Mouse (Mus musculus) layer of hippocampus, postnatal 36 days (tissue): ENCODE results near the gene Bri3. TPM values are rescaled to one million over a fixed set of nuclear protein-coding genes. Genes with fewer than 3 reads are reported as not detected.

ENCODE experiments used
- DNase-seq, 2 experiments: peaks; one replicate each; pipeline ENCODE4 v3.0.0; 2022
- total RNA-seq, 2 experiments: library from RNA; stranded (reverse); gene quantifications; 2 replicates each; pipeline ENCODE4 v1.2.3; 2021

Bri3 gene
- total RNA-seq, 2 experiments from 2014 or later, result 61.9 to 63.7 TPM

DNA sequence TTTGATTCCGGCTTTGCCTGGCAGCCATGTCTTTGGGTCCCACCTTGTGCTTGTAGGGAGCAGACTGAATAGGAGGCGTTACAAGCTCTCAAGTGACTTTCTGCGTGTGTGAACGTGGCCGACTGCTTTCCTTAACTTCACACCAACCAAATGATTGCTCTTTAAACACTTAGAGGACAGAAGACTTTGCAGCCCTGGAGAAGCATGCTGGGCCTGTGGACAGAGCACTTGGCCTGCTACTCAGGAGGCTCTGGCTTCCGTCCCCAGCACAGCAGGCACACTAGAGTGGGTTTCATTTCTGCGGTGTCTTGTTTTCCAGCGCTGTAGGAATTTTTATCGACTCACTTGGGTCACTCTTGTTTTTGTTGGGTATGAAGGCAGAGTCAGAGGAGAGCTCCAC lies 18.8 kb downstream of the Bri3 start:
- no peak for DNase-seq

- no peak for DNase-seq
These were observed 19.3 kb downstream of the Bri3 start for GRCm38 (mm10) chr5:144263496-144263895.

GRCm38 (mm10) chr5:144267535-144268241 lies 23.5 kb downstream of the Bri3 start:
- DNase-seq, result no peak

- no peak for DNase-seq
These were observed 25.7 kb downstream of the Bri3 start for GRCm38 (mm10) chr5:144269926-144270325.

DNA sequence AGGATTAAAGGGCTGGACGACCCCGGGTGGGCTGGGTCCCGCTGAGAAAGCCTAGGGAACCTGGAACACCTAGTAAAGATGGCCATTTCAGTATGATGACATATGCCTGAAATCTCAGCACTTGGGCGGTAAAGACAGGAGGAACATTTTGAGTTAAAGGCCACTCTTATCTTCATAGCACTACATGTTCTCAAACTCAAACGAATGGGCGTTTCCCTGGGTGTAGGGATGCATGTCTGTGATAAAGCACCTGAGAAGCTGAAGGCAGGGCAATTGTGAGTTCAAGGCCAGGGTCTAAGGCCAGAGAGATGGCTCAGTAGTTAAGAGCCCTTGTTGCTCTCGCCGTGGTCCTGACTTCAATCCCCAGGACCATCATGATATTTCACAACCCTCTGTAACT lies 26.2 kb downstream of the Bri3 start:
- DNase-seq, result no peak

- no peak for DNase-seq
These were observed 26.9 kb downstream of the Bri3 start for GRCm38 (mm10) chr5:144271118-144271517.

DNA sequence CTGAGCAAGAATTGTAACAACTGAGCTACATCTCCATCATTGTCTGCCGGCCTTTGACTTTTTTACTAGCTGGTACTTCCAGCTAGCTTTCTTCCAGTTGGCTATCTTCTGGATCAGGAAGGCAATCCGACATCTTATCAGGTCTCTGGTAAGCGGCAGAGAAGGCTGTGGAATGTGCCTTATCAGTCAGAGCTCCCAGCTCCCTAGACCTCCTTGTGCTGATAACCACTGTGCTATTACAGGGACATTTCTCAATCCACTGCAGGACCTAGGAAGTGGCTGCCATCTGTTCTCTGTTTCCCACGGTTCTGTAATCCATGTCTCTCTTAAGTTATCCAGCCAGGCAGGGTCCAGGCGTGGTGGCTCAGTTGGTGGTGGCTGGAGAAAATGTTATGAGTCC lies 27.5 kb downstream of the Bri3 start:
- DNase-seq, result no peak

DNA sequence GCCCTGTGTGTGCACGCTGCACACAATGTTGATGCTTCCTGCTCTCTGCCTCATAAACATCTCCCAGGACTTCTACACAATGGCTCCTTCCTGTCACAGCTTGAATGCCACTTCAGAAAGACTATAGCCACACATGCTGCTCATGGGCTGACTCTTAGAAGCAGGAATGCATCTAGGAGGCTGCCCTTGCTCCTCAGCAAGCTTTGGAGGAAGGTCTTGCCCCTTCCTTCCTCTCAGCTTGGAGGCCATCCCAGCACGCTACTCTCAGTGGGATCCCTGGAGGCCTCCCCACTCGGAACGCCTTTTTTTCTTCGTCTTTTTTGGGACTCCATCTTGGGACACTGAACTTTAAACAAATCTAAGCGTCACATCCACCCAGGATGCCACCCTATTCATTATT lies 30.7 kb downstream of the Bri3 start:
- DNase-seq, result no peak

GRCm38 (mm10) chr5:144276898-144277630 lies 32.8 kb downstream of the Bri3 start:
- DNase-seq, result no peak

DNA sequence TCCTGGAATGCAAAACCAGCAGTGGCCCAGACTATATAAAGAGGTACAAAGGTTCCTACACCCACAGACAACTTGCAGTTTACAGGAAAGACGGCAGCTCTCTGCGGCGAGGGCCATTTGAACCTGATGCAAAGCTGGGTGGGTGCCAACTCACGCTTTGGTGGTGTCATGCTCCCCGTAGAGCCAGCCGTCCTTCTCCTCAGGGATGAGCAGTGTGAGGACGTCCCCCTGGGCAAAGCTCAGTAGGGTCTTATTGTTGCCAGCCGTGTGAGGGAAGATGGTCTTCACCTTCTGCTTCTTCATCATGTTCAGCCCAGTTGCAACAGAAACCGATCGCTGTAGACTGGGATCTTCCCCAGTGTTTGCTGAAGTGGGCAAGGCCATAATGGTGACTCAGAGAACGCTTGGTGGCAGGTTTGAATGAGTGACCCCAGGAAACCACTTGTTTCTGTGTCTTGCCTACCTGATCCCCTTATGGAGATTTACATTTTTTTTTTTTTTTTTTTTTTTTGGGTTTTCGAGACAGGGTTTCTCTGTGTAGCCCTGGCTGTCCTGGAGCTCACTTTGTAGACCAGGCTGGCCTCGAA lies 34.2 kb downstream of the Bri3 start:
- DNase-seq, result no peak

DNA sequence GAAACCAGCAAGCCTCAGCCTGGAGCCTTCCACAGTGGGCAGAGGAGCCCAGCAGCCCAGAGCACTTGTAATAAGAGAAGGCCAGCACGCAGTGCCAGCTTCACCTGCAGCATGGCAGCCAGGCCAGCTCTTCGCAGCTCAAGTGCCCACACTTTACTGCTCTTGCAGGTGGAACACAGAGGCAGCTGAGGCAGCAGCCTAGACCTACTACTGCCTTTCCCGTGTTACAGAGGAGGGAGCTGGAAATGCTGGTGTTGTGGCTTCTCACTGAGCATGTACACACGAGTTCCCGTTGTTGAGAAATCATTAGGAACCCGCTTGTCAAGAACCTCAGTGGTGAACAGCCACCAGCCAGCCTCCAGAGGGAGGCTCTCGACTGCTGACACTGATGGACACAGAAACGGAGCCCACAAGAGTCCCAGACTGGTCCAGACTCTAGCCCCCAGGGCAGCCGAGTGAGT lies 34.9 kb downstream of the Bri3 start:
- no peak for DNase-seq

- DNase-seq, result no peak
These were observed 35.7 kb downstream of the Bri3 start for GRCm38 (mm10) chr5:144279926-144280325.

DNA sequence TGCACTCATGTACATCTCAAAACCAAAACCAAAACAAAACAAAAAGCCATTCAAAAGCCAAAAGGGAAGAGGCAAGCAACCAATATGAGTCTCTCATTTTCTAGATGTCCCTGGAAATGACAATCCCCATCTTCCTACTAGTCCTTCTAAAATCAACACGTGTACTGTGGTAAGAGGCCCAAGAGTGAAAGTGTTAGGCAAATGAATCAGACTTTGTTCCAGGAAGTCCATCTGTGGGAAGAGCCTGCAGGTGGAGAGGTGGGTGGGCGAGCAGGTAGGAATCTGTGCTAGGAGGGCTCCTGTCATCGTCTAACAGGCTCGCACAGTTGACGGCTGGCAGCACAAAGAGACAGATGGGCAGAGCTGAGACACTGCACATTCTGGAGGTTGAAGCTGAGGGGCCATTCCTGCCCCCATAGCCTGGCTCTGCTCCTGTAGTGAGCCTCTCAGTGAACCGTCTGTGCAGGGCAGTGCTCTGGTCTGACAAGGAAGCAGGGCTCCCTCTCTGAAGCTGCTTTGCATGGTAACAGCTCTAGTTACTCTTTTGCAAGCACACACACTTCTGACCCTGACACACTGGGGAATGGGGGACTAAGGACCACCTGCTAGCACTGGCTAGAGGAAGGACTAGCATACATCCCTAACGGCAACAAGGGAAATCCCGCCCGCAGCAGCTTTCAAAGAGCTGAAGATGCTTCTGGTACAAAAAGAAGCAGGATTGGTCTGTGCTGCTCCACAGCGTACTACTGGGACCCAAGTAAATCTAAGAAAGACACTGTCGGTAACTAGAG lies 38.4 kb downstream of the Bri3 start:
- no peak for DNase-seq

DNA sequence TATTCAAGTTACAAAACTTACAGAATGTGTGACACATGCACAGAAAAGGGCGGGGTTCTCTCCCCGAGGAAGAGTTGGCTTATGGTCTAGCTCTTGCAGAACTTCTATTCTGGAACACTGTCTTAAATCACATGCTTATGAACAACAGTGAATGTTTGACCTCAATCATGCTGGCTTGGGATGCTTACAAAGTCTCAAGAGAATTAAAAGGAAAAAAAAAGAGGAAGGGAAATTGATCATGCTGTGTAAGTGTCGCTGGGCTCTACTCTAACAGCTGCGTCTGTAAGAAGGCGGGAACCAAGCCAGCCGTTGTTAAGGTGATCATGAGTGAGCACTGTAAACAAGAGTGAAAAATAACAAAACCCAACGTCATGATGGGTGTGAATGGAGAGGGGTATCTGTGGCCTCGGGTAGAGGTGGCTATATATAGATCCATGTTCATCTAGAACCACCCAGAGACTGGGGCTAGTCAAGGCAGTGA lies 39.4 kb downstream of the Bri3 start:
- no peak for DNase-seq

DNA sequence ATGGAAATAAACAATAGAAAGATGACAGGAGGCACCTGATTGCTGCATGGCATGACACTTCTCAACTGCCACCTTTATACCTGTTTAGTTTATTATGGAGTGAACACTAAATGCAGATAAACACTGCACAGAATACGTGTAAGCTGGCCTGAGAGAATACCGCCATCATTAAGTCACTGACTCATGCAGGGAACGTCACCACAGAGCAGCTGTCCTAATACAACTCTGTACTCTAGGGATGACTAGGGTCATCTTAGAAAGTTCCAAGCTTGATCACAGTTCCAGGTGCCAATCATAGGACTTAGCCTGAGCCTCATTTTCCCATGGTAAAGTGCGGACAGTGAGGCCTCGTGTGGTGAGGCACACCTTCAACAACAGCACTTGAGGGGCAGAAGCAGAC lies 40.4 kb downstream of the Bri3 start:
- DNase-seq, result no peak

DNA sequence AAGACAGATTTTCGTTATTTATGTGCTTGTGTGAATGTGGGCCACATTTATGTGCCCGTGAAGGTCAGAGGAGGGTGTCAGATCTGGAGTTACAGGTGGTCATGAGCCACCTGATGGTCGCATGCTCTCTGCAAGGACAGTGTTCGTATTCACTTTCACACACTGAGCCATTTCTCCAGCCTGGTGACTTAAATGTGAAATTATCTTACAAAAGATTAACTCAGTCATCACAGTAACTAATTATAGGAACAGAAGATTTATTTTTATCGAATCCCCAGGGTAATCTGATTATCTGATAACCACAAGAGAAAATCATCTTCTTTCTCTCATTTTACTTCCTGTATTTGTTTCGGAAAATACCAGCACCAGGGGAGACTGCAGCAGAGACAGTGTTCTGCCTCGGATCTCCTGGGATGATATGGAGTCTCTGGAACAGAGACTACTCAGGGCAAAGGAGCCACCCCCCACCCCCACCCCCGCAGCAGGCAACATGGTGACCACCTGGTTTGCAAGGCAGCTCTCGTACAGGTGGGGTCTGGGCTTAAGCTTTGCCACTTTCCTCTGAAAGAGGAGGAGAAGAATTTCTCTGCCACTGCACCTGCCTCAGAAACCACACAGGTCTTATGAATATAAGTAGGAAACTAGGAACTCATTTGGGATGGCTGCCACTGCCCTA lies 42.5 kb downstream of the Bri3 start:
- no peak for DNase-seq

DNA sequence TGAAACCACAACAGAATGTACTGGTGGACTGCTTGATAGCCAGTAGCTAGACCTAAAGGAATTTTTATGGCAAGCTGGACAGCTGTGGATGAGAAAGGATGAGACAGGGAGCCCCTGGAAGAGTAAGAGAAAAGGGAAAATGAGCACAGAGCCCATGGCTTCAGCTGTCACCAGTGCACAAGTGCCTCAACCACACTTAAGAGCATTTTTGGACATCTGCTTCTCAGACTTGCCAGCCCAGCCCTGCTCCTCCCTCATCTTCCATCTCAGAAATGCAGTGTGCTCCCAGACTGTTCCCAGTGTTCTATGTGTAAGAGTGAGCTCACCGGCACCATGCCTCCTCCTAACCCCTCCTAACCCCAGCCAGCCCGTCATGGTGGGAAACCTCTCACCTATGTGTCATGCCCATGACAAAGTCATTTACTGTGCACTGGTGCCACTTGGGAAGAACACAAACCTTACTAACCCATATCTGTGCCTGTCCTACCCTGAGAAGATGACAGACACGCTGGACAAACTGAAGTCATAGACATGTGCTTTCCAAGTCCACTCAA lies 43.1 kb downstream of the Bri3 start:
- no peak for DNase-seq

- no peak for DNase-seq
These were observed 44.2 kb downstream of the Bri3 start for GRCm38 (mm10) chr5:144288391-144288790.

DNA sequence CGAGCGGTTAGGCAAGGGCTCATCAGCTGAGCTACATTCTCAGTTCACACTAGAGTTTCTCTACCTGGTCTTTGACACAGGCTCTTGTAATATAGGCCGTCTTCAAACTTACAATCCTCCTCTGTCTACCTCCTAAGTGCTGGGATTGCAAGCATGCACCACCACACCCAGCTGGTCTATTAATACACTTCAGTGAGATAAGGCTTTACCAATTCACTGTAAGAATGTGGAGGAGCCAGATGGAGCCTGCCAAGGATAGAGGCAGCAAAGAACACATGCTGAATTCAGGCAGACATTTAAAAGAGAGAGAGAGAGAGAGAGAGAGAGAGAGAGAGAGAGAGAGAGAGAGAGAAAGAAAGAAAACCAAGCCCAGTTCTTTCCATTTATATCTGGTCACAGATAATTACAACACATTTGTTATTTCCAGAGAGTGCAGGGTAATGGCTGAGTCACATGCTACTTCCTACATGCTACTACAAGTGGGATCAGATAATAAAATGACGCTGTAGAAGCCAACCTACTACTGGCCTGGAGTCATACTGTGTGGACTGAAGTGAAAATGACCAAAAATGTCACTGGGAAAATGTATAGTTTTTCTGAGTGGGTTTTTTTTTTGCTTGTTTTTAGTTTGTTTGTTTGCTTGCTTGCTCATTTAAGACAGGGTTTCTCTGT lies 45.7 kb downstream of the Bri3 start:
- no peak for DNase-seq

GRCm38 (mm10) chr5:144294908-144295307 lies 50.7 kb downstream of the Bri3 start:
- no peak for DNase-seq

DNA sequence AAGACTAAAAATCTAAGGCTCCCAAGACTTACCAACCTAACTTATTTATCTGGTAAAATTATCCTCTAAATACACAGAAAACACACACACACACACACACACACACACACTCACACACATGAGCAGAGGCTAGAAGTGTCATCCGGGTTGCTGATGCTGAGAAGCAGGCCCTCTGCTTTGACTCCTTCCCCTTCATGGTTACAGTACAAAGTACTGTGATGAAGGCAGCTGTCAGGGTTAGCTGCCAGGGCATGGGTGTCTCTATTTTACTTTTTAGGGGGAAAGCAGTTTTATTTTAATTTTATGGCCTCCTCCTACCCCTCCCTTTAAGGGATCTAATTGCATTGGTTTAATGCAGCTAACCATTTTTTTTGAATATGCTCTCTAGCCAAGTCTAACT lies 51.1 kb downstream of the Bri3 start:
- no peak for DNase-seq
